Mouse (Mus musculus) midbrain, postnatal 0 days (tissue): ENCODE data around the gene Cmah. TPM values are rescaled to one million over a fixed set of nuclear protein-coding genes. Genes with fewer than 3 reads are reported as not detected.
A peak's percentile ranks its signal among the peaks of the same experiment; 100 is the strongest.

Source experiments
- ATAC-seq: fragments of 200-750 bp; cut with Nextera tagmentation; 2 replicates; pipeline ENCODE4 v1.8.0; 2017; ENCODE audit warnings: moderate number of reproducible peaks, mild to moderate bottlenecking, moderate TSS enrichment, moderate library complexity; ENCODE audit not compliant: low FRiP score
- DNase-seq: peaks from one replicate; pipeline ENCODE4 v3.0.0-alpha.2; 2015; ENCODE audit warnings: low spot score
- H3K27ac ChIP-seq: fragments of 300-500 bp; sonication (generic); 2 replicates; pipeline ENCODE4 v1.5.1; 2014; ENCODE audit warnings: low read depth, mild to moderate bottlenecking, low read length, mixed read lengths
- H3K27me3 ChIP-seq: fragments of 300-500 bp; sonication (generic); 2 replicates; pipeline ENCODE4 v1.6.1; 2014; ENCODE audit warnings: low read length, control low read depth, mixed read lengths; ENCODE audit not compliant: insufficient read depth
- H3K36me3 ChIP-seq: fragments of 300-500 bp; sonication (generic); 2 replicates; pipeline ENCODE4 v1.6.1; 2014; ENCODE audit warnings: low read length, control low read depth, mixed read lengths; ENCODE audit not compliant: insufficient read depth
- H3K4me1 ChIP-seq: fragments of 300-500 bp; sonication (generic); 2 replicates; pipeline ENCODE4 v1.6.1; 2014; ENCODE audit warnings: mild to moderate bottlenecking, control low read depth, antibody characterized with exemption, low read length, mixed read lengths; ENCODE audit not compliant: insufficient read depth
- H3K4me2 ChIP-seq: fragments of 300-500 bp; sonication (generic); 2 replicates; pipeline ENCODE4 v1.6.1; 2014; ENCODE audit warnings: low read depth, mild to moderate bottlenecking, low read length, mixed read lengths; ENCODE audit not compliant: poor library complexity, severe bottlenecking
- H3K4me3 ChIP-seq: fragments of 300-500 bp; sonication (generic); 2 replicates; pipeline ENCODE4 v1.5.1; 2014; ENCODE audit warnings: low read depth, mild to moderate bottlenecking, low read length, moderate library complexity
- H3K9ac ChIP-seq: fragments of 300-500 bp; sonication (generic); replicated peaks from 2 replicates; pipeline ENCODE4 v1.6.1; 2014; ENCODE audit warnings: mild to moderate bottlenecking, low read length, moderate library complexity, mixed read lengths; ENCODE audit not compliant: poor library complexity, severe bottlenecking
- H3K9me3 ChIP-seq: fragments of 300-500 bp; sonication (generic); 2 replicates; pipeline ENCODE4 v1.6.1; 2016; ENCODE audit warnings: low read length, control low read depth
- CTCF ChIP-seq: IDR thresholded peaks from 2 replicates; pipeline ENCODE4 v1.5.1; 2016; ENCODE audit warnings: antibody characterized with exemption, mild to moderate bottlenecking
- WGBS: fragments of 180-500 bp; shearing (Covaris S2); extraction: QIAGEN DNeasy Blood & Tissue Kit; methylation state at CpG from one replicate; pipeline ENCODE4 v1.1.7; 2014; 5-methylcytosine and 5-hydroxymethylcytosine counted together
- polyA plus RNA-seq: library from polyadenylated mRNA; unstranded; fragments of >200 nt; fragmentation: Nextera tagmentation; extraction: Ambion mirVana; gene quantifications from 2 replicates; pipeline ENCODE4 v1.2.1, GENCODE M21; 2015
- total RNA-seq: library from RNA; depleted of rRNA; stranded (reverse); fragments of >200 nt; gene quantifications from 2 replicates; pipeline ENCODE4 v1.2.3, GENCODE M21; 2014

The Cmah gene
- total and polyA plus RNA-seq, 2 experiments from 2014 or later: 0.05 to 0.14 TPM

DNA sequence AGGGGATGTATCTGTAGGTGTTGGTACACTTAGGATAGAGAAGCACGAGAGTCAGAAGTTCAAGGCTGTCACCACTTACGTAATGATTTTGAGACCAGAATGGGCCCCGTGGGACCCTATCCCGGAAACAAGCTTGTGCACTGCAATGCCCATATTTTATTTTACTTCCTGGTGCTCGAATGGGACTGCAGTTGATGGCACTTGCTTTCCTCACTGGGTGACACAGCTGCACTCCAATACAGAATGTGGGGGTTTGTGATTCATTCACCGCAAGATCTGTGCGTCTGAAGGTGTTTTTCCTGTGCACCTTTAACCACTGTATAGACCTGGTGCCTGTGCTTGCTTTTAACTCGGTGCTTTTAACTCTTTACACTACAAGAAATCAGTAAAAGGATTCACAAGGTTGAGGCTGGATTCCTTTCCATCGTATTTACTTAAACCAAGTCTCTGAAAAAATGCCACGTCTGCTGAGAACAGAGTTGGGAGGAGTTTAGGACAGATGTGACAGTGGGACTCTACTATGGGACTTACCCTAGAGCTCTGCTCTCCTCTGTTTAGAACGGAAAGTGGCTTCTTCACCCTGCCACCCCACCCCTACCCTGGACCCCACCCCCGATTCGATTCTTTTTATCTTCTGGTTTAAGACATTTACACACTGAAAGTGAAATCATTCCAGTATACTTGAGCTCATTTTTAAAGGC is 88.5 kb downstream of the Cmah start:
- Histone ChIP-seq H3K27me3 (no peaks in the 10 kb centered on the region), H3K36me3 (no peaks in the 10 kb centered on the region), H3K9ac (no peak overlapping the region), H3K4me3 (no peak overlapping the region), H3K9me3 (no peaks in the 10 kb centered on the region), H3K4me1 (no peaks in the 10 kb centered on the region), H3K4me2 (no peak overlapping the region), H3K27ac (no peak overlapping the region)
- DNase-seq (no peak), ATAC-seq (no peak)
- no peak for TF ChIP-seq CTCF
- WGBS: 88% methylated on average over 13 of the region's 13 CpGs

- 50% methylated on average over 4 of the region's 4 CpGs for WGBS
- DNase-seq: peak; percentile 15
- ATAC-seq: no peak
- Histone ChIP-seq H3K4me2 (no peak overlapping the region), H3K4me3 (no peak overlapping the region), H3K9ac (no peak overlapping the region), H3K27ac (no peak overlapping the region), H3K9me3 (no peaks in the 10 kb centered on the region), H3K4me1 (no peaks in the 10 kb centered on the region), H3K27me3 (no peaks in the 10 kb centered on the region), H3K36me3 (no peaks in the 10 kb centered on the region)
- TF ChIP-seq CTCF: peak; percentile 55
Observed at GRCm38 (mm10) chr13:24416409-24416808, 89.2 kb downstream of the Cmah start.

DNA sequence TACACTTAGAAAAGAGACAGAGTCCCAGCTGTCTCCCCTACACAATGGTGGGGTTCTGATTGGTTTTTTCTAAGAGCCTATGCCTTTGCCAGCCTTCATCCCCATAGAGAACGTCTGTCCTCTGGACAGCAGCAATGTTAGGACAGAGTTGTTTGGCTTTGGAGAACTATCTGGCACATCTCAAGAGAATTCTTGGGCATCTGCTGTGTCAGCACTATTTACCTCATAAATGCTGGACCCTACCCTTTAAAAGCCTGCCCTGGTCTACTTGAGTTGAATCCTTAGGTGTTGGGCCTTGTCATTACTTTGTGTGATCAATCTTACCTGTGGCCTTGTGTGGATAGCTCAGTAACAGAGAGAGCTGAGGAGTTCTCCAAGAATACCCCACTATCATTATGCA is 90.8 kb downstream of the Cmah start:
- Histone ChIP-seq H3K9me3 (no peaks in the 10 kb centered on the region), H3K27ac (no peak overlapping the region), H3K4me1 (no peaks in the 10 kb centered on the region), H3K4me2 (no peak overlapping the region), H3K4me3 (no peak overlapping the region), H3K36me3 (no peaks in the 10 kb centered on the region), H3K27me3 (no peaks in the 10 kb centered on the region), H3K9ac (no peak overlapping the region)
- peak; percentile 5 for DNase-seq
- no peak for TF ChIP-seq CTCF
- ATAC-seq: no peak
- 39% methylated on average over 1 of the region's 1 CpGs for WGBS

DNA sequence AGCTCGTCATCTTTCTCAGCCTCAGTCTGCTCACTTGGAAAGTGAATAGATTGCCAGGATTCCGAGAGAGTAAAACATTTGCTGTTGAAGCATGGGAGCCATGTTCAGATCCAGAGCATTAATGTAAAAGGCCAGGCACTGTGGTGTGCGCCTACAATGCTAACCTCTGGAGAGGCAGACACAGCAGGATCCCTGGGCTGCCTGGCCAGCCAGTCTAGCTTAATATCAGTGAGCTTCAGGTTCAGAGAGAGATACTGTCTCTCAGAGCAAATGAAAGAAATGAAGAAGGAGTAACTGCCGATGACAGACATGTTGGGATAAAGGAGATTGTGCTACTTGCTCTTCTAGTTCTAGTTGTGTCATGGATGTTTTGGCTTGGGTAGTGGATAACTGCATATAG is 91.6 kb downstream of the Cmah start:
- TF ChIP-seq CTCF: no peak
- Histone ChIP-seq H3K4me2 (no peak overlapping the region), H3K27me3 (no peaks in the 10 kb centered on the region), H3K27ac (no peak overlapping the region), H3K4me3 (no peak overlapping the region), H3K4me1 (no peaks in the 10 kb centered on the region), H3K9me3 (no peaks in the 10 kb centered on the region), H3K36me3 (no peaks in the 10 kb centered on the region), H3K9ac (no peak overlapping the region)
- 85% methylated on average over 4 of the region's 4 CpGs for WGBS
- DNase-seq (no peak), ATAC-seq (no peak)

DNA sequence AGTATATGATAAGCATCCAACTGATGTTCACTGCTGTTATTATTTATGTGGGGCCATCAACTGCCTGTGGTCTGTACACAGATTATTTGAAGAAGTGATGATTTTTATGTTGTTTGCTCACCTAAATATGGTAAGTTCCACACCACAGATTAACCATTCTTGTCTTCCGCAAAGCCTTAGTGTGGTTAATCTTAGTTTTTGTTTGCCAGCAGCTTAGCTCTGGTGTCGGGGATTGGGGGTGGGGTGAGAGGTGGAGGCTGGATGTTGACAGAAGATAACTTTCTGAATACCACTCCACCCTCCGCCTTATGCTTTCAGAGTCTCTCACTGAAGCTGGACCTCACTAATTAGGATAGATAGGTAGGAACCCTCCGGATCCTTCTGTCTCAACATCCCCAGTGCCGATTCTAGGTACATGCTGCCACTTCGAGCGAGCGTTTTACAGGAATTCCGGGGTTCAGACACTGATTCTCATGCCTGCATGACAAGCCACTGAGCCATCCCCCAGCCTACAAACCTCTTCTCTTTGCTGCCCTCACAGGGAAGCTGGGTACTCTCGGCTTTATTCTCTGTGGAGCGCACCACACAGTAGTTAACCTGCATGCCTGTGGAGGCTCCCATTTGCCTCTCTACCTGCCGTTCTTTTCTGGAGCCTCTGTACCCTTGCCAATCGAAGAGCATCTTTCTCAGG is 92.5 kb downstream of the Cmah start:
- no peak overlapping the region for H3K4me2 ChIP-seq
- H3K27ac ChIP-seq: no peak overlapping the region
- no peak overlapping the region for H3K4me3 ChIP-seq
- H3K27me3 ChIP-seq: no peaks in the 10 kb centered on the region
- ATAC-seq (no peak), DNase-seq (no peak)
- no peaks in the 10 kb centered on the region for H3K36me3 ChIP-seq
- H3K9me3 ChIP-seq: no peaks in the 10 kb centered on the region
- H3K4me1 ChIP-seq: no peaks in the 10 kb centered on the region
- no peak overlapping the region for H3K9ac ChIP-seq
- no peak for TF ChIP-seq CTCF
- WGBS: 77% methylated on average over 13 of the region's 13 CpGs

- Histone ChIP-seq H3K36me3 (no peaks in the 10 kb centered on the region), H3K4me3 (no peak overlapping the region), H3K9me3 (no peaks in the 10 kb centered on the region), H3K27ac (no peak overlapping the region), H3K4me2 (no peak overlapping the region), H3K4me1 (no peaks in the 10 kb centered on the region), H3K9ac (no peak overlapping the region), H3K27me3 (no peaks in the 10 kb centered on the region)
- ATAC-seq (no peak), DNase-seq (no peak)
- WGBS: 72% methylated on average over 3 of the region's 3 CpGs
- no peak for TF ChIP-seq CTCF
Observed at GRCm38 (mm10) chr13:24421987-24422386, 94.8 kb downstream of the Cmah start.
